Mouse (Mus musculus) adrenal gland, postnatal 14 days (tissue): Measurements from ENCODE around the gene Cckbr. TPM values are rescaled to one million over a fixed set of nuclear protein-coding genes. Genes with fewer than 3 reads are reported as not detected.
"Not testable (repeated sequence)": the region's sequence is repeated elsewhere in the genome, so short reads cannot be mapped to it uniquely, and the experiment has no call there.

Experiments used
- DNase-seq: peaks from one replicate; pipeline ENCODE4 v3.0.0; 2021; ENCODE audit warnings: mixed read lengths
- total RNA-seq: library from RNA; stranded (reverse); gene quantifications from 2 replicates; pipeline ENCODE4 v1.2.3, GENCODE M21; 2021

Gene Cckbr
- total RNA-seq, 1 experiment from 2014 or later, result not detected

DNA sequence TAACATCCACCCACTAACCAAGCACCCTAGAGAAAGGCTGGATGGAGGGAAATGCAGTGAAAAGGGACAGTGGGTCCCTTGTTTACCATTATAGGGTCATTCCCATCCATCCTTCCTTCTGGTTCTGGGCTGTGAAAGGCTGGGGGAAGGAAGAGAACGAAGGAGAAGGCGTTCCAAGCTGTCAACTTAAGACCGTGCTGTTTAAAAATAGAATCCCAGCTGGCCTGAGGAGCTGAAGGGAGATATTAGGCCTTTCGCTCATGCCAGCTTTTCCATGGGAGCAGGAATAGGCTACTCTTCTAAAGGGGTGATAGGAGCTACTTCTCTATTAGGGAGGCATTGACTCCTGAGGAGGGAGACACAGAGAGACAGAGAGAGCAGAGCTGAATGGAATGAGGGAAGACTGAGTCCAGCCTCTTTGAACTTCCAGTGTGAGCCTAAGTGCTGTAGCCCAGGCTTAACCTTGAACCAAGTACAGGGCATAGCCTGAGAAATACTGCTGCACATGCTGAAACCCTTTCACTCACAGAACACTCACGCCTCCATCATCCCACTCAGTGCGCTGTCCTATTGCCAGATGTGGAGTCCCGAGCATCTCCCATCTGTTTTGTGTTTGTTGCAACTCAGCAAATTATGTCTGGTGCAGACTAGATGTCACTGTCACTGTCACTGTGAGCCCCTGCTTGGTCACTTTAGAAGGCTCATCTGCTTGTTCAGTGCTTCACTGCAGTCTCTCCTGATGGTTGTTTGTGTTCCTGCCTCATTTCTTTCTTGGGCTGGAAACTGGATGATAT, 12.6 kb downstream of the Cckbr start:
- DNase-seq, result no peak

DNA sequence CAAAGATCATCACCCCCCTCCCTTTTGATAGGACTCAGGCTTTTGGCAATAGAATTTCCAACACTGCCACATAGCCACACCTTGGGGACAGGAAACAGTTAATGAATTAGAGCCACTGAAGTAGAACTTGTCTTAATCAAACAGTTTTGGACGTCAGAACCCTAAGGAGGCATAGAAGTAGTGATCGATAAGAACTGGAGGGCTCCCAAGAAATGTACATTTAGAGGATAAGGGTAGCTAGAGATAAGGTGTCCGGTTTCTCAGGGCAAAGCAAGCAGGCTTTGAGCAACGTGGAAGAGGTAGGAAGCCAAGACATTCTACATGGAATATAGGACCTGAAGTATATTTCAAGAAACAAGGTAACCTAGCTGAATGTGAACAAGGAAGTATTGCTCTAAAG, 15.9 kb downstream of the Cckbr start:
- DNase-seq, result no peak

DNA sequence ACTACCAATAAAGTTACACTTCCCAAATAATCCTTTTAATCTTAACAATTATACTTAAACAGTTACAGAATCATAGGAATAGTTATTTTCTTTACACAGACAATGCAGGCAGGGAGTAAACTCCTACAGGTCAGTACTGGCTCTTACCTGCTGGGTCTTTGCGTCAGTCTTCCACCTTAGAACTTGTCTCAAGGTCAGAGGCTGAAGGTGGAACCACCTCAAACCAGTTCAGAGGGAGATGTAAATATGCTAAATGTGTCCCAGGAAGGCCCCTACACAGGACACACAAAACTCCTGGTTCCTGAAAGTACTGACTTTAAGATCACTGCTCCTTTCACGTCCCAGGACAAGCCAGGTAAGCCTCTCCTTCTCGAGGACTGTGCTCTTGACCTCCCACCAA, 19.5 kb downstream of the Cckbr start:
- DNase-seq, result no peak

- DNase-seq, result not testable (repeated sequence)
Observed at GRCm38 (mm10) chr7:105453345-105453744, 27.8 kb downstream of the Cckbr start.

DNA sequence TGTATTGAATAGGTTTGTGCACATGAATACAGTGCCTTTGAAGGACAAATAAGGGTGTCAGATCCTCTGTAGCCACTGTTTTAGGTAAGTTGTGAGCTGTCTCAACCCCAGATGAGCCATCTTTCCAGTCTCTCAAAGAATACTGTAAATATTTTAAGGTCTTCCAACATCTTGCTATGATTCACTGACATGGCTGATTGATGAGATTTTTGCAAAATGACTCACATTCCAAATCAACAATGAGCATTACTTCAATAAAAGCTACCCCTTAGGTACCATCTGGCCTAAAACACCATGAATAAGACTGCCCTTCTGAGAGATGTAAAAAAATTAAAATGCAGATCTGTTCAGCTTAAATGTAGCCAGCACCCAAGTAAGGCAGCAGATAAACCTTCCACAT, 33.0 kb downstream of the Cckbr start:
- no peak for DNase-seq

DNA sequence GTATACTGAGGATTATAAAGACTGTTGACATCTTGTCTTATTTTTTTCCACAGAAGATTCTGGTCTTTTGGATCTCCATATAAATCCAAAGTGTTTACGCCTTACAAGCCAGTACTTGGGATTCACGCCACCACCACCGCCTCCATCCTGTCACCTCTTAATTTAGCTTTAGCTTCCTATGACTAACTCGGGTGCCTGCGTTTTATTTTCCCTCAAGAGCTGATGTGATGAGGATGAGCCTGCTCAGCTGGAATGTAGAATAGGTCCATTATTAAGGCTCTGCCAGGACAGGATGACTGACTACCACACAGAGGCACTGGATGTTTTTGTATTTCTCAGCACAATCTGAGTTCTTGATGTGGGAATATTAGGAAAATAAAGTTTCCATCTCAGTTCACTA, 40.0 kb downstream of the Cckbr start:
- not testable (repeated sequence) for DNase-seq

- no peak for DNase-seq
Observed at GRCm38 (mm10) chr7:105472607-105473006, 47.1 kb downstream of the Cckbr start.

- DNase-seq, result no peak
Observed at GRCm38 (mm10) chr7:105474771-105475315, 49.3 kb downstream of the Cckbr start.

- no peak for DNase-seq
Observed at GRCm38 (mm10) chr7:105475396-105475949, 49.9 kb downstream of the Cckbr start.

DNA sequence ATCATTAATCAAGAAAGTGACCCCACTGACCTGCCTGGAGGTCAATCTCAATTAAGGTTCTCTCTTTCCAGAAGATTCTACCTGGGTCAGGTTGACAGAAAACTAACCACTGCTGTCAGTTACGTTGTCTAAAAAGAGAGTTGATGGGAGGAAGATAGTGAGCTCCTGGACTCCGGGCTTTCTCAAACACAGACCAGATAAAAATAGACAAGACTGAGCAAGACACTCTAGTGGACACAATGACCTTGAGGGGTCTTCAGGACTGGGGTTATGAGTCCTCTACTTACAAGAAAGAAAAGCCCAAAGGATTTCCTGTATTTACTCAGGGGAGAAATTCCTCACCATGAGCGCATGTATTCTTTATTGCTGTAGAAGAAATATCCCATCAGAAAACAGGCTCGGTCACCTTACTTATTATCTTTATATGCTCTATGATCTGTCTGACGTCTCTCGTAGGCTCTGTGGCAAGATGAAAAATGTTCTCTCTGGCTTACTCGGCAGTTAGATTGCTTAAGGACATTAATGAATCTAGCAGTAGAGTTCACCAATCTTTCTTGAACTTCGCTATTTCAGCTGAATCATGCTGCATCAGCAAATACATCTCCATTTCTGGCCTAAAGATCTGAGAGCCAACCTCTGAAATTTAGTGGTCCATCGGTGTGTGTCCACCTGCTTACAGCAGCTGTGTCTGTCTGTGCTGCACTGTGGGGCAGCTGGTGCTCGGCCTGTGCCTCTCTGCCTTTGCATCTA, 51.3 kb downstream of the Cckbr start:
- no peak for DNase-seq

GRCm38 (mm10) chr7:105477433-105477700, 51.8 kb downstream of the Cckbr start:
- no peak for DNase-seq

GRCm38 (mm10) chr7:105477841-105478240, 52.3 kb downstream of the Cckbr start:
- peak; percentile 63 for DNase-seq

GRCm38 (mm10) chr7:105478344-105478743, 52.8 kb downstream of the Cckbr start:
- DNase-seq, result no peak

- no peak for DNase-seq
Observed at GRCm38 (mm10) chr7:105479232-105479631, 53.7 kb downstream of the Cckbr start.

DNA sequence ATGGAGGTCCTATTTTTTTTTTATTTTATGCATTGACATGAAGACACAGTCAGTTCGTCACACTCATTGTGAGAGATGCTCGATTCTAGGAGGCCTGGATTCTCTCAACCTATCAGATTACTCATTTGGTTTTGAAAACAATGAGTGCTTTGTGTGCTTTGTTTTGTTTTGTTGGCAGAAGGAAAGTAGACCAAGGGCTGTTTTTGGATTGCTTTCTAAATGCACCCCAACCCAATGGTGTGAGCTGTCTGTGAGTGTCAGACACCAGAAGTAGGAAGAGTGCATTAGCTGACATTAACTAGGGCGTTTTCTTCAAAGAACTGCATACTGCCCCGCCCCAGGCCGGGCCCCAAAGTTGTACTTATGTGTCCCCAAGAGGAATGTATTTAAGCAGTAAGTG, 54.5 kb downstream of the Cckbr start:
- DNase-seq, result no peak

GRCm38 (mm10) chr7:105480561-105481504, 55.3 kb downstream of the Cckbr start:
- peak; percentile 80 for DNase-seq

GRCm38 (mm10) chr7:105481505-105482411, 56.2 kb downstream of the Cckbr start, which contains the start of gene Cavin3:
Gene Cavin3 (minus strand): TSS chr7:105482300.
- DNase-seq, result peak; percentile 91

DNA sequence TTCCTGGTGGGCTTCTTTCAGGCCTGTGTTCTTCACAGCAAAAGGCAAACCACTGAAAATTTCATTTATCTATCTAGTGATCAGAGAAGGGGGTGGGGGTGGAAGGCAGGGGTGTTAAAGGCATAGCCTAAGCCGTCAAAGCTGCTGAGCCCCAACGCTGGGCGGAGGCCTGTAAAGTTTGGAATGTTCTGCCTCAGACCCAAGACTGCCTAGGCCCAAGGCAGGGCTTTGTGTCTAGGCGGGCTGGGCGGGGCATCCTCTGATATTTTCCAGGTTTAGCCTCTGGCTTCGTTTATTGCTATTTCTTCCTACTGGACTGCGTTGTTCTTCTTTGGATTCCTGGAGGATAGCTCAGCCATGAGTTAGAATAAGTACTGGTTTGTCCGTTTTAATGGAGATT, 56.9 kb downstream of the Cckbr start:
- peak; percentile 33 for DNase-seq

- DNase-seq, result peak; percentile 61
Observed at GRCm38 (mm10) chr7:105485029-105485428, 59.5 kb downstream of the Cckbr start.

GRCm38 (mm10) chr7:105487104-105487876, 61.8 kb downstream of the Cckbr start:
- DNase-seq, result no peak
